Mouse (Mus musculus): Measurements from ENCODE around the gene Rab10. TPM values are rescaled to one million over a fixed set of nuclear protein-coding genes. Genes with fewer than 3 reads are reported as not detected.
A peak's percentile ranks its signal among the peaks of the same experiment; 100 is the strongest.

Gene Rab10
- total RNA-seq, 2 experiments from 2014 or later, result 161 to 164 TPM

DNA sequence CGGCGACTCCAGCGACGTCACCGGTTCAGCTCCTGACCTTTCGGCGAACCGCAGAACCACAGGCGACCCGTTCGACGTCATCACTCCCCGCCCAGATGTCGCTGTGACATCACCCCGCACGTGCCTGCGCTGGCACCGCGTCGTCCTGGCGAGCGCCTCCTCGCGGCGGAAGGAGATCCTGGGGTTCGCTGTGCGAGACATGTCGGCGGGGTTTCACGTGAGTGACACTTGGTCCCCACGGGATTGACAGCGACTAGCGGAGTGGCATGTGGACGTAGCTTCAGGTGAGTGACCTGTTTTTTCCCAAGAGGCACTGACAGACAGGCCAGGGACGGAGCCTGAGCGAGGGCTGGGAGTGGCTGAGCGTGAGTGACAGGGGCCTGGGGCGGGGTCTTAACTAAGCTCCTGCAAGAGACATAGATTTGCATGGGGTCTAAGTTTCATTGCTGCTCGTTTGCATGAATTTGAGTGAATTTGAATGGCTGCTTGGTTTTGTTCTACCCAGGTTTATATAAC, 74.1 kb downstream of the Rab10 start:
- DNase-seq, result peak; percentile 95 to 96

GRCm38 (mm10) chr12:3235124-3235631, 74.6 kb downstream of the Rab10 start:
- peak; percentile 89 to 91 for DNase-seq

DNA sequence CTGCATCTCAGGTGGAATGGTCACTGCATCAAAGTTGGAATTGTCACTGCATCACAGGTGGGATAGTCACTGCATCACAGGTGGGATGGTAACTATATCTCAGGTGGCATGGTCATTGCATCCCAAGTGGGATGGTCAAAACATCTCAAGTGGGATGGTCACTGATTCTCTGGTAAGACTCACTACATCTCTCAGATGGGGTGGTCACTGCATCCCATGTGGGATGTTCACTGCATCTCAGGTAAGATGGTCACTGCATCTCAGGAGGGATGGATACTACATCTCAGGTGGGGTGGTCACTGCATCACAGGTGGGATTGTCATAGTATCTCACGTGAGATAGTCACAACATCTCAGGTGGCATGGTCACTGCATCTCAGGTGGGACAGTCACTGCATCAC, 75.7 kb downstream of the Rab10 start:
- DNase-seq, result no peak

DNA sequence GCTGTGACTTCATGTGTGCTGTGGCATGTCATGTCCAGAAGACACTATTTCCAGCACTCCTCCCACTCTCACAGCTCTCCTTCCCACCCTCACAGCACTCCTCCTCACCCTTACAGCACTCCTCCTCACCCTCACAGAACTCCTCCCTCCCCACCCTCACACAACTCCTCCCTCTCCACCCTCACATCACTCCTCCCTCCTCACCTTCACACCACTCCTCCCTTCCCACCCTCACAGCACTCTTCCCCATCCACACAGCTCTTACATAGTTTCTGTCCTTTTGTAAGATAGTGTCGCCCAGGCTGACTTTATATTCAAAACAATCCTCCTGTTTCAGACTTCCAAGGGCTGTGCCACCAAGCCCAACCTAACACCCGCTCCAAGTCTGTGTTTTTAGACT, 86.4 kb downstream of the Rab10 start:
- no peak for DNase-seq

DNA sequence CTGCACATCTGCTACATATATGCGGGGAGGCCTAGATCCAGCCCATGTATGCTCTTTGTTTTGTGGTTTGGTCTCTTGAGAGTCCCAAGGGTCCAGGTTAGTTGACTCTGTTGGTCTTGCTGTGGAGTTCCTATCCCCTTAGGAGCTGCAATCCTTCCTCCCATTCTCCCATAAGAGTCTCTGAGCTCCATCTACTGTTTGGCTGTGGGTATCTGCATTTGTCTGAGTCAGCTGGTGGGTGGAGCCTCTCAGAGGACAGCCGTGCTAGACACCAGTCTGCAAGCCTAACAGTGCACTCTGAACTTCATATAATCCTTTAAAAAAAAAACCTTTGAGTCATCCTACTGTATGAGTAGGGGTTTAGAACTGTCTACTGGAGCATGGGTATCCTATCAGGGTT, 99.6 kb downstream of the Rab10 start:
- no peak for DNase-seq

DNA sequence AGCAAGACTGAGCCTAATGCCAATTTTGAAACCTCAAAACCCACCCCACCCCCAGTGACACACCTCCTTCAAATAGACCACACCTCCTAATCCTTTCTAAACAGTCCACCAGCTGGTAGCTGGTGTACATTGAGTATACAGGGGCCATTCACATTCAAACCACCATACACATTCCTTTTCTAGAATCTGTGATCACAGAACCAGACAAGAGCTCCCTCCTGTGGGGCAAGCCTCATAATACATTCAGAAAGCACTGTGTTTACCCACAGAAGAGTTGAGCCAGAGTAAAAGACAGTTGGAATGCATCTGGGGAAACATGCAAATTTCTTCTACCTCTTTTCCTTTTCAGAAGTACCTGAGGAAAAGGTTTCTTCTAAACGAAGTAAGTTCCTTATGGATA, 100.6 kb downstream of the Rab10 start:
- no peak for DNase-seq

Other genes with a start within 250 kb of the Rab10 start
- gene Kif3c, start 55.2 kb upstream of the Rab10 start, total RNA-seq (2021), result 100 to 1,000 TPM; 163 to 168 TPM
- gene Asxl2, start 116.9 kb upstream of the Rab10 start, total RNA-seq (2021), result 10 to 100 TPM; 31.0 to 31.6 TPM